Mouse (Mus musculus): ENCODE data around the gene Tmem270.
"Not testable (repeated sequence)": the region's sequence is repeated elsewhere in the genome, so short reads cannot be mapped to it uniquely, and the experiment has no call there.

DNA sequence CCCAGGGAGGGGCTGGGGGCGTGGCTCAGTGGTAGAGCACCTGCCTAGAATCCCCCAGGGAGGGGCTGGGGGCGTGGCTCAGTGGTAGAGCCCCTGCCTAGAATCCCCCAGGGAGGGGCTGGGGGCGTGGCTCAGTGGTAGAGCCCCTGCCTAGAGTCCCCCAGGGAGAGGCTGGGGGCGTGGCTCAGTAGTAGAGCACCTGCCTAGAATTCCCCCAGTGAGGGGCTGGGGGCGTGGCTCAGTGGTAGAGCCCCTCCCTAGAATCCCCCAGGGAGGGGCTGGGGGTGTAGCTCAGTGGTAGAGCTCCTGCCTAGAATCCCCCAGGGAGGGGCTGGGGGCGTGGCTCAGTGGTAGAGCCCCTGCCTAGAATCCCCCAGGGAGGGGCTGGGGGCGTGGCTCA, 33.0 kb upstream of the Tmem270 start:
- TF ChIP-seq CTCF, EP300 (IDR thresholded peaks at IDR 0.05): not testable (repeated sequence)
